Mouse (Mus musculus): ENCODE data around the gene Trim11.

- TF ChIP-seq POLR2A (IDR thresholded peaks at IDR 0.05; ENCODE audit: extremely low read depth, insufficient read depth, low read length) (peak; percentile 74; the same call in 1 of the 2 replicates), CTCF (IDR thresholded peaks at IDR 0.05; ENCODE audit: extremely low read depth, insufficient read depth, low read length) (no peak)
These were observed at the start of gene Trim11 for GRCm38 (mm10) chr11:58978027-58978705.

Data from cortical plate, adult 2 months (tissue).